Mouse (Mus musculus) E14TG2a.4 (cell line): ENCODE measurements around the gene Gm17571.

Source experiments
- H3K27me3 ChIP-seq: 2 replicates; pipeline ENCODE4 v1.6.1; 2014; ENCODE audit warnings: low read length, control low read depth; ENCODE audit not compliant: insufficient read depth
- H3K36me3 ChIP-seq: 2 replicates; pipeline ENCODE4 v1.6.1; 2014; ENCODE audit warnings: low read length, control low read depth; ENCODE audit not compliant: insufficient read depth
- H3K4me1 ChIP-seq: replicated peaks from 2 replicates; pipeline ENCODE4 v1.6.1; 2014; ENCODE audit warnings: low read depth, low read length, control low read depth
- H3K4me3 ChIP-seq: replicated peaks from 2 replicates; pipeline ENCODE4 v1.5.1; 2014; ENCODE audit warnings: mild to moderate bottlenecking, low read length
- H3K9me3 ChIP-seq: 2 replicates; pipeline ENCODE4 v1.6.1; 2014; ENCODE audit warnings: low read length, control low read depth
- CTCF ChIP-seq: conservative IDR thresholded peaks from 2 replicates; pipeline ENCODE4 v1.5.1; 2014; ENCODE audit warnings: low read length
- NANOG ChIP-seq: IDR thresholded peaks from 2 replicates; pipeline ENCODE4 v1.6.1; 2014; ENCODE audit warnings: borderline replicate concordance, low read length, mixed read lengths
- POU5F1 ChIP-seq: IDR thresholded peaks from 2 replicates; pipeline ENCODE4 v1.6.1; 2014; ENCODE audit warnings: low read length, borderline replicate concordance

Gene Gm17571

GRCm38 (mm10) chr9:13446703-13447285 is at the start of gene Gm17571:
Gene Gm17571 (minus strand): TSS chr9:13446753.
- no peak for TF ChIP-seq POU5F1
- TF ChIP-seq NANOG, result no peak
- no peak for TF ChIP-seq CTCF

GRCm38 (mm10) chr9:13495530-13495929 is 49.0 kb upstream of the Gm17571 start:
- no peak overlapping the region for H3K4me3 ChIP-seq
- H3K4me1 ChIP-seq, result peaks cover 15% of the 10 kb centered on the region
- H3K9me3 ChIP-seq, result peaks cover 9% of the 10 kb centered on the region; the same call in 1 of the 2 replicates
- no peak for TF ChIP-seq CTCF
- TF ChIP-seq POU5F1, result no peak
- no peak for TF ChIP-seq NANOG
- no peaks in the 10 kb centered on the region for H3K36me3 ChIP-seq
- no peaks in the 10 kb centered on the region for H3K27me3 ChIP-seq

More at GRCm38 (mm10) chr9:13446703-13447285, at the start of gene Gm17571:
- no peaks in the 10 kb centered on the region for H3K4me1 ChIP-seq
- H3K27me3 ChIP-seq, result no peaks in the 10 kb centered on the region
- H3K4me3 ChIP-seq, result no peak within 1 kb of the TSS
- H3K36me3 ChIP-seq, result no peaks in the 10 kb centered on the region
- H3K9me3 ChIP-seq, result no peaks in the 10 kb centered on the region

- peaks cover 15% of the 10 kb centered on the region for H3K4me1 ChIP-seq
- no peak overlapping the region for H3K4me3 ChIP-seq
- no peaks in the 10 kb centered on the region for H3K36me3 ChIP-seq
- TF ChIP-seq CTCF (no peak), NANOG (no peak), POU5F1 (no peak)
- peaks cover 9% of the 10 kb centered on the region; the same call in 1 of the 2 replicates for H3K9me3 ChIP-seq
- H3K27me3 ChIP-seq, result no peaks in the 10 kb centered on the region
Measured at GRCm38 (mm10) chr9:13493746-13494145, 47.2 kb upstream of the Gm17571 start.

GRCm38 (mm10) chr9:13492807-13493206 is 46.3 kb upstream of the Gm17571 start:
- H3K9me3 ChIP-seq, result peaks cover 9% of the 10 kb centered on the region; the same call in 1 of the 2 replicates
- no peak overlapping the region for H3K4me3 ChIP-seq
- no peaks in the 10 kb centered on the region for H3K27me3 ChIP-seq
- peaks cover 10% of the 10 kb centered on the region for H3K4me1 ChIP-seq
- TF ChIP-seq POU5F1 (no peak), CTCF (no peak), NANOG (no peak)
- no peaks in the 10 kb centered on the region for H3K36me3 ChIP-seq

- Histone ChIP-seq H3K4me1 (peaks cover 3% of the 10 kb centered on the region), H3K4me3 (no peak overlapping the region), H3K27me3 (no peaks in the 10 kb centered on the region), H3K36me3 (no peaks in the 10 kb centered on the region), H3K9me3 (peaks cover 9% of the 10 kb centered on the region; the same call in 1 of the 2 replicates)
- no peak for TF ChIP-seq POU5F1
- TF ChIP-seq NANOG, result no peak
- no peak for TF ChIP-seq CTCF
Measured at GRCm38 (mm10) chr9:13491854-13492620, 45.5 kb upstream of the Gm17571 start.

- Histone ChIP-seq H3K27me3 (no peaks in the 10 kb centered on the region), H3K36me3 (no peaks in the 10 kb centered on the region), H3K9me3 (peaks cover 9% of the 10 kb centered on the region; the same call in 1 of the 2 replicates), H3K4me3 (no peak overlapping the region), H3K4me1 (no peaks in the 10 kb centered on the region; the same call in 1 of the 2 replicates)
- TF ChIP-seq POU5F1 (no peak), NANOG (no peak), CTCF (no peak)
Measured at GRCm38 (mm10) chr9:13491107-13491506, 44.6 kb upstream of the Gm17571 start.

- H3K4me3 ChIP-seq, result no peak overlapping the region
- no peak for TF ChIP-seq CTCF
- TF ChIP-seq NANOG, result no peak
- H3K9me3 ChIP-seq, result no peaks in the 10 kb centered on the region
Measured at GRCm38 (mm10) chr9:13485914-13486313, 39.4 kb upstream of the Gm17571 start.

GRCm38 (mm10) chr9:13484267-13485240 is 38.0 kb upstream of the Gm17571 start:
- no peaks in the 10 kb centered on the region for H3K4me1 ChIP-seq
- no peaks in the 10 kb centered on the region for H3K36me3 ChIP-seq
- no peaks in the 10 kb centered on the region; the same call in 1 of the 2 replicates for H3K27me3 ChIP-seq
- no peak overlapping the region for H3K4me3 ChIP-seq
- no peaks in the 10 kb centered on the region for H3K9me3 ChIP-seq
- TF ChIP-seq POU5F1, result no peak
- TF ChIP-seq NANOG, result no peak
- no peak for TF ChIP-seq CTCF

More at GRCm38 (mm10) chr9:13485914-13486313, 39.4 kb upstream of the Gm17571 start:
- no peaks in the 10 kb centered on the region for H3K36me3 ChIP-seq
- no peaks in the 10 kb centered on the region; the same call in 1 of the 2 replicates for H3K27me3 ChIP-seq
- no peaks in the 10 kb centered on the region for H3K4me1 ChIP-seq
